Mouse (Mus musculus) hindbrain, embryonic 13.5 days (tissue): ENCODE data around the gene Tenm3. TPM values are rescaled to one million over a fixed set of nuclear protein-coding genes. Genes with fewer than 3 reads are reported as not detected.
A peak's percentile ranks its signal among the peaks of the same experiment; 100 is the strongest.

ENCODE experiments used
- ATAC-seq: fragments of 200-750 bp; cut with Nextera tagmentation; 2 replicates; pipeline ENCODE4 v1.8.0; 2017; ENCODE audit warnings: moderate TSS enrichment; ENCODE audit not compliant: low FRiP score
- H3K27ac ChIP-seq: fragments of 300-500 bp; sonication (generic); 2 replicates; pipeline ENCODE4 v1.5.1; 2015; ENCODE audit warnings: inconsistent platforms, mild to moderate bottlenecking, moderate library complexity
- H3K27me3 ChIP-seq: fragments of 300-500 bp; sonication (generic); 2 replicates; pipeline ENCODE4 v1.6.1; 2015; ENCODE audit warnings: mild to moderate bottlenecking, inconsistent platforms
- H3K36me3 ChIP-seq: fragments of 300-500 bp; sonication (generic); 2 replicates; pipeline ENCODE4 v1.6.1; 2015; ENCODE audit warnings: mild to moderate bottlenecking, inconsistent platforms
- H3K4me1 ChIP-seq: fragments of 300-500 bp; sonication (generic); replicated peaks from 2 replicates; pipeline ENCODE4 v1.6.1; 2015; ENCODE audit warnings: inconsistent platforms
- H3K4me2 ChIP-seq: fragments of 300-500 bp; sonication (generic); 2 replicates; pipeline ENCODE4 v1.6.1; 2015; ENCODE audit warnings: inconsistent platforms, mild to moderate bottlenecking, moderate library complexity
- H3K4me3 ChIP-seq: fragments of 300-500 bp; sonication (generic); 2 replicates; pipeline ENCODE4 v1.5.1; 2015; ENCODE audit warnings: mild to moderate bottlenecking, inconsistent platforms
- H3K9ac ChIP-seq: fragments of 300-500 bp; sonication (generic); 2 replicates; pipeline ENCODE4 v1.6.1; 2015; ENCODE audit warnings: mild to moderate bottlenecking, inconsistent platforms
- H3K9me3 ChIP-seq: fragments of 300-500 bp; sonication (generic); 2 replicates; pipeline ENCODE4 v1.6.1; 2016; ENCODE audit warnings: inconsistent platforms
- WGBS: fragments of 180-500 bp; shearing (Covaris S2); methylation state at CpG from one replicate; pipeline ENCODE4 v1.1.7; 2015; 5-methylcytosine and 5-hydroxymethylcytosine counted together
- polyA plus RNA-seq: library from polyadenylated mRNA; unstranded; fragments of >200 nt; fragmentation: Nextera tagmentation; extraction: Ambion mirVana; gene quantifications from 2 replicates; pipeline ENCODE4 v1.2.1, GENCODE M21; 2015

Gene Tenm3
- polyA plus RNA-seq, 1 experiment from 2014 or later = 35.7 TPM

DNA sequence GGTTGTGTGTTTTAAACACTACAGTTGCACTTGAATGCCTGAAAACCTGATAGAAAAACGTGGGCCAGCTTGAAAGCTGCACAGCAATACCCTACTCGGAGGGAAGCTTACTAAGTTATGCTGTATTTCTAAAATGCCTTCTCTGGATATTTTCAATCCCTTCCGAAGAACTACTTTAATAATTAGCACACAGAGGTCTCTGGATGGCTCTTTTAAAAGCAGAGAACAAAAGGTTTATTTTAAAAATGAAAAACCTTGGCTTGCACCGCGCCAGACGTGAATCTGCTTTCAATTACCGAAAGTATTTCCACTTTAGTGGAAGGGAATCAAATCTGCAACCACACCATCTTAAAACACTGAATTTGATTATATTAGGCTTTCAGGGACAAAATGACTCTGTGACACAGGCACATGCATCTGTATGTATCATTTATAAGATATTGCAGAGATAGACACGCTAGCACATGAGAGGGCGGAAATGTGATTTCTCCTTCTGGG is 289.9 kb downstream of the Tenm3 start:
- peak overlapping the region; percentile 78 for H3K4me3 ChIP-seq
- WGBS = 0% methylated on average over 9 of the region's 9 CpGs
- no peaks in the 10 kb centered on the region for H3K36me3 ChIP-seq
- H3K27me3 ChIP-seq = no peaks in the 10 kb centered on the region
- no peaks in the 10 kb centered on the region for H3K9me3 ChIP-seq
- peaks cover 26% of the 10 kb centered on the region for H3K4me1 ChIP-seq
- H3K9ac ChIP-seq = peak overlapping the region; percentile 87
- H3K4me2 ChIP-seq = peak overlapping the region; percentile 82
- peak overlapping the region; percentile 55 for H3K27ac ChIP-seq
- no peak for ATAC-seq

DNA sequence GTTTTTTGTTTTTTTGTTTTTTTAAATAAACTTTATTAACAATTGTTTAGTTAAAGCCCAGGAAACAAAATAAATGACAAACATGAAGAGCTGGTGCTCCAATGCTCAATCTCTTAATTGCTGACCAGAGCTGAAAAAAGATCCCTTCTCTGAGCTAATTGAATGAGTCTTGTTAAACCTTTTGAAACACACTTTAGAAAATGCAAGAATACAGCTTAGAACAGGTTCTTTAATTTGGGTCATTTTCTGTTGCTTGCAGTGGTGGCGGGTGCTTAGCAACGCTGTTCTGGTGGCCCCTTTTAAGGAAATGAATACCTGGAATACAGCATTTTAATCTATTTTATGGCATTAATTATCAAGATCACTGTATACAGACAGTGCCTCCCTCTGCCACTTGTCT is 291.4 kb downstream of the Tenm3 start:
- Histone ChIP-seq H3K9ac (no peak overlapping the region), H3K4me3 (no peak overlapping the region), H3K9me3 (no peaks in the 10 kb centered on the region), H3K4me2 (peak overlapping the region; percentile 20), H3K27ac (no peak overlapping the region), H3K27me3 (no peaks in the 10 kb centered on the region), H3K4me1 (peaks cover 23% of the 10 kb centered on the region), H3K36me3 (no peaks in the 10 kb centered on the region)
- WGBS = 49% methylated on average over 2 of the region's 2 CpGs
- ATAC-seq = no peak

DNA sequence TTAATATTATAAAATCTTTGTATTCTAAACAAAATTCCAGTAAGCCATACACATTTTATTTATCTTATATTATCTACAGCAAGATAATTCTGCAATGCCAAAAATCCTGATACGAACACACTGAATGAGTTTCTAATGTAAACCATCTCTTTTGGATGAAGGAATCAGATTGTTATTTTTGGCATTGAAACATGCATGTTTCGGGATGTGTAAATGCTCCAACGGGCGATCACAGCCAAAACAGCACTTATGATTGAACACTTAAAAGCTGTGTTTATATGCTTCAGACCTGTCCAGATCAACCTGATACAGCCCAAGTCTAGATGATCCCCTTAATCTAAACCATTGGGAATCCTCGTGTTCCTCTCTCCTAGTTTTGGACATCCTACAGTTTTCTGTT is 292.4 kb downstream of the Tenm3 start:
- Histone ChIP-seq H3K9ac (no peak overlapping the region), H3K27ac (no peak overlapping the region), H3K4me1 (peaks cover 20% of the 10 kb centered on the region), H3K36me3 (no peaks in the 10 kb centered on the region), H3K27me3 (no peaks in the 10 kb centered on the region), H3K4me2 (no peak overlapping the region), H3K9me3 (no peaks in the 10 kb centered on the region), H3K4me3 (no peak overlapping the region)
- WGBS = 78% methylated on average over 5 of the region's 5 CpGs
- no peak for ATAC-seq

DNA sequence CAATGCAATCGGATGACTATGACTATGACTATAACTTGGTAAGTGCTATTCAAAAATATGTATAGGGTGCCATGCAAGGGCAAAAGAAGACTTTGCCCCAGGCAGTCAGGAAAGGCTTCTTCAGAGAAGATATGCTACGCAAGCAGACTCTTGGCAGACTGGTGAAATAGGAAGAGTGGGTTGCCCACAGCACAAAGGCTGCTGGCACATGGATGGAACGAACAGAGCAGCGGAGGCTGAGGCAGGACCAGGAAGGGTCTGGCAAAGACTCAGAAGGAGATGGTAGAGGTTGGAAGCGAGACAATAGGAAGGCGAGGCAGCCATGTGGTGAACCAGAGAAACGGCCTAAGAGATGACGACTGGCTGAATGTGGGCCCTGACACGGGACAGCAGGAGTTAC is 294.8 kb downstream of the Tenm3 start:
- ATAC-seq = no peak
- H3K4me2 ChIP-seq = no peak overlapping the region
- H3K4me1 ChIP-seq = peaks cover 23% of the 10 kb centered on the region
- H3K27ac ChIP-seq = no peak overlapping the region
- no peak overlapping the region for H3K9ac ChIP-seq
- no peaks in the 10 kb centered on the region for H3K27me3 ChIP-seq
- no peak overlapping the region for H3K4me3 ChIP-seq
- H3K9me3 ChIP-seq = no peaks in the 10 kb centered on the region
- H3K36me3 ChIP-seq = no peaks in the 10 kb centered on the region
- 90% methylated on average over 9 of the region's 9 CpGs for WGBS

DNA sequence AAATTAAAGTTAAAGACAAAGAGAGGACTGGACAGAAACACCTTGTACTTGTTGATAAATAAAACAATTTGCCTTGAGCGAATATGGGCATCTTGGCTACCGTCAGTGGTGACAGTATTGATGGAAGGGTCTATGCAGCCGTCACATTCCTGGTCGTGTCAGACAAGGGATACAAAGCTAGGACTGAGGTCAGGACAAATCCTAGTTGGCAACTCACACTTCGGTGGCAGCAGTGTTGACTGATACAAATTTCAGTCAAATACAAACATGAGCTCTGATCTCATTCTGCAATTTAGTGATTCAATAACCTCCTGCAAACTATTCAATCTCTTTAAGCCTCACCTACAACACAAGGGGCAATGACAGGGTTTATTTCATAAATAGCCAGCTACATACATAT is 298.1 kb downstream of the Tenm3 start:
- no peak overlapping the region for H3K27ac ChIP-seq
- no peak overlapping the region for H3K9ac ChIP-seq
- 69% methylated on average over 5 of the region's 5 CpGs for WGBS
- no peak overlapping the region for H3K4me3 ChIP-seq
- no peaks in the 10 kb centered on the region for H3K9me3 ChIP-seq
- H3K4me2 ChIP-seq = no peak overlapping the region
- peaks cover 31% of the 10 kb centered on the region for H3K4me1 ChIP-seq
- H3K36me3 ChIP-seq = no peaks in the 10 kb centered on the region
- no peaks in the 10 kb centered on the region for H3K27me3 ChIP-seq
- no peak for ATAC-seq

DNA sequence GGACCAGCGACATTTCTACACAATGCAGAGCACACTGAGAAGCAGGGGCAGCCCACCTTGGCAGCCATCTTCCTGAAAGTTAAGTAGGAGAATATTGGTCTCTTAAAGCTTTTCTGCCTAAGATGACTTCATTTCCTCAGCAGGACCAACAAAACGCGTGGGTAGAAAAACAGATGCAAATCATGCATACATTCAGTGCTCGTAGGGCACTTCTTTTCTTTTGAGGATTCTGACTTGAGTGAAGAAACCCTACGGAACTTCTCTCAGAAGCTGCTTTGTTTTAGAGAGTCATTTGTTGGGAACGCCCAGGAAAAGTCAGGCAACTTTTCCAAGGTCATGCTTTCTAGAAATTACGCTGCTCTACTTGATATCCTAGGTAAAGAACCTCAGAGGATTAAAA is 298.9 kb downstream of the Tenm3 start:
- Histone ChIP-seq H3K36me3 (no peaks in the 10 kb centered on the region), H3K9me3 (no peaks in the 10 kb centered on the region), H3K27ac (no peak overlapping the region), H3K9ac (no peak overlapping the region), H3K27me3 (no peaks in the 10 kb centered on the region), H3K4me1 (peaks cover 27% of the 10 kb centered on the region), H3K4me3 (no peak overlapping the region), H3K4me2 (no peak overlapping the region)
- no peak for ATAC-seq
- WGBS = 53% methylated on average over 7 of the region's 7 CpGs

DNA sequence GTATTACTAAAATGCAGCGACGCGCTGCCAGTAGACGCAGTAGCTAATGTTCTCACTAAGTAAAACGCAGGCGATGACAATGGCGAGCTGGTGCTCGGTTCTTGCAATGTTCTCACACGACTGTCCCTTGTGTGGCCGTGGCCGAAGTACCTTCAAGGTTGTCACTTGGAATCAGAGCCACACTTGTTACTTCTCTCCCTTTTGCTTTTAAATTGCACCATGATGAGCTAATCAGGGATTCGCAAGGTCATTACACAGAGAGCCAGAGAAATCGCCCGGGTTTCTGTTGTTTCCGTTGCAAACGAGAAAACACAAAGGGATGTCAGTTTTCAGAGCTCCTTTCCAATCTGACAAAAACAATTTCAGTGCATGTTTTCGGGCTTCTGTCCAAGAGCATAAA is 301.6 kb downstream of the Tenm3 start:
- Histone ChIP-seq H3K4me2 (no peak overlapping the region), H3K27me3 (no peaks in the 10 kb centered on the region), H3K9ac (no peak overlapping the region), H3K27ac (0 out of 2 replicates have a peak overlapping the region, but pooled peaks have one; percentile 10), H3K4me3 (no peak overlapping the region), H3K4me1 (peaks cover 24% of the 10 kb centered on the region), H3K9me3 (no peaks in the 10 kb centered on the region), H3K36me3 (no peaks in the 10 kb centered on the region)
- WGBS = 65% methylated on average over 17 of the region's 17 CpGs
- ATAC-seq = no peak

DNA sequence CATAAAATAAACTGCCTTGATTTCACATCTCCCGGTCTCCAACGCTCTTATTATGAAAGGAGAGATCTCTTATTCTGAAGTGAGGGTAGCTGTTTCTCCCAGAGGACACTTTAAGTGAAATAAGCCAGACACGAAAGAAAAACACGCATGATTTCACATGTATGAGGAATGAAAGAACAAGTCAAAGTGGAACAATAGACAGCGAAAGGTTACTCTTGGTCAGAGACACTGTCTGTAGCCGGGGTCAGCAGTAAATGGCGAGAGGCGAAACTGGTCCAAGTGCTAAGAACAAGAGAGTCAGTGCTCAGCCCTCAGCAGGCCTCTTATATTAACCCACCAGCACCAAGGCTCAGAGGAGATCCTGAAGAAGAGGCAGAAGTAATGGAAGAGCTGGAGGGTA is 302.9 kb downstream of the Tenm3 start:
- Histone ChIP-seq H3K4me1 (peaks cover 24% of the 10 kb centered on the region), H3K9me3 (no peaks in the 10 kb centered on the region), H3K4me2 (no peak overlapping the region), H3K36me3 (no peaks in the 10 kb centered on the region), H3K9ac (no peak overlapping the region), H3K27ac (no peak overlapping the region), H3K27me3 (no peaks in the 10 kb centered on the region), H3K4me3 (no peak overlapping the region)
- 16% methylated on average over 8 of the region's 8 CpGs for WGBS
- no peak for ATAC-seq

DNA sequence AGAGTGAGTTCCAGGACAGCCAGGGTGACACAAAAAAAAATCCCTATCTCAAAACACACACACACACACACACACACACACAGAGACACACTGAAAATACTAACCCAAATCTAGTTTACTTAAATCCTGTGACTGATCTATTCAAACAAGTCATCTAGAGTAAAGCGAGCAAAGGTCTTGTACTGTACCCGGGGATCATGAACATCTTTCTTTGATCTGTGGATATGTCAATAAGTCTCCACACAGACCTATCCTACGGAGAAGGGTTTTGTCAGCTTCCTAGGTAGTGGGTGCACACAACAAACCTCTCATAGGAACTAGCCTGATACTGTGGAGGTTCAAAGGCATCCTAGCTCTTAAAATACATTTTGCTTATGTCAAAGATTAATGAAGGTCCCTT is 307.9 kb downstream of the Tenm3 start:
- no peak for ATAC-seq
- Histone ChIP-seq H3K4me3 (no peak overlapping the region), H3K36me3 (no peaks in the 10 kb centered on the region), H3K4me2 (no peak overlapping the region), H3K4me1 (peaks cover 5% of the 10 kb centered on the region), H3K27ac (no peak overlapping the region), H3K9me3 (no peaks in the 10 kb centered on the region), H3K27me3 (no peaks in the 10 kb centered on the region), H3K9ac (no peak overlapping the region)
- 90% methylated on average over 3 of the region's 3 CpGs for WGBS

DNA sequence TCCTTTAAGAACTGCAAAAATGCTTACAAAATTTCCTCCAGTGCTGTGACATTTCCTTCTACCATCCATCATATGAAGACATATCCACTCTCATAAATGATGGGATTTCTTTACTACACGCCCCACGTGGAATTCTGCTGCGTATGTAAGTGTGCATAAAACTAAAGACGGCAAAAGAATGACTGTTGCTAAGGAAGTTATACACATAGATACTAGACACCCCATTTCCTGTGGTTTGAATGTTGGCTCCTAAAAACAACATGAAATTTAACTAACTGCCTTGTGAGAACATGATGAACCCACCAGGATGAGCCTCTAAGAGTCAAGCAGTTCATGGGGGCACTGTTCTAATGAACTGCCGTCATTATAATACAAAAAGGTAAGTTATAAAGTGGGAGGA is 312.0 kb downstream of the Tenm3 start:
- Histone ChIP-seq H3K9me3 (no peaks in the 10 kb centered on the region), H3K27ac (no peak overlapping the region), H3K27me3 (no peaks in the 10 kb centered on the region), H3K4me1 (no peaks in the 10 kb centered on the region), H3K4me3 (no peak overlapping the region), H3K9ac (no peak overlapping the region), H3K4me2 (no peak overlapping the region), H3K36me3 (no peaks in the 10 kb centered on the region)
- no peak for ATAC-seq
- WGBS = 86% methylated on average over 5 of the region's 5 CpGs

DNA sequence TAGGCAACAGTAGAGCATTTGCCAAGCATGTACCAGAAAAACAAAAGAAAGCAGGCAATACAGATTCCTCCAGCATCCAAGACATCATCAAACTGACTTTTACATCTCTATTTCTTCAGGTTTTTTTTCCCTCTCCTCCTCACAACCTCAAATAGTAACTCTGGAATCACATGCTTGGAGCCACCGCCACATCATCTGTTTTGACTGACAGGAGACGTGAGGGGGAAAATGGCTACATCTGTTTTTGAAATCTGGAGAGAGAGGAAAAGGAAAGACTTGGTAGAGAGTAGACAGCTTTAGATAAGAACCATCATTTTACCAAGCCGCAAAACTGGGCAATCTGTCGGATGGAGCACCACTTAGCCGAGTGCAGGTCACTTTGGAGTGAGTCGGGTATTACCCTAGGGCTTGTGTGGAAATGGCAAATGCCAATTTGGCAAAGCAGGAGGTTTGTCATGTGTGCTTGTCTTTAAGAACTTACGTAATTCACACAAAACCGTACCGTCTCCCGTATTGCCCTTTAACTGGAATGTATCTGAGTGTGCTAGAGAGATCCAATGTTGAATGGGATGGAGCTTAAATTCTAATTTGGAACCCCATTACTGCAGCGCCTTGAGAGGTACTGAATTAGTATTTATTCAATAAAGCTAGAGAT is 312.7 kb downstream of the Tenm3 start:
- H3K27me3 ChIP-seq = no peaks in the 10 kb centered on the region
- H3K27ac ChIP-seq = no peak overlapping the region
- no peaks in the 10 kb centered on the region for H3K9me3 ChIP-seq
- ATAC-seq = no peak
- H3K36me3 ChIP-seq = no peaks in the 10 kb centered on the region
- no peak overlapping the region for H3K4me2 ChIP-seq
- no peak overlapping the region for H3K9ac ChIP-seq
- H3K4me1 ChIP-seq = no peaks in the 10 kb centered on the region
- H3K4me3 ChIP-seq = no peak overlapping the region
- WGBS = 96% methylated on average over 11 of the region's 11 CpGs

DNA sequence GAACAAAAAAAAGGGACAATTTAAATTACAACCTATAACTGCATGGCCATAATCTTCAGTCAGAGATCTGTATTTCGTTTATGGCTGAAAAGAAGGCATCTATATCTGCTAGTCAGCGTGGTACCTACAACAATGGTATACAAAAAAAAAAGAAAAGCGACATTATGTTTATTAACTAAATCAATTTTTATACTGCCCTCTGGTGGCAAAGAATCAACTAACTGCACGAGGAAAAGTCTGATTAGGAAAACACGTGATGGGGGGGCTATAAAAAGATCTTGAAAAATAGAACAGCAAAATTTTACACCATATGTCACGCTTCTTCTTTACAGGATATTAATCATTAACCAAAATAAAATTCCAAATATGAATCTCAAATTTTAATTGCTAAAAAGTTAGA is 316.3 kb downstream of the Tenm3 start:
- H3K4me1 ChIP-seq = no peaks in the 10 kb centered on the region
- 30% methylated on average over 6 of the region's 6 CpGs for WGBS

DNA sequence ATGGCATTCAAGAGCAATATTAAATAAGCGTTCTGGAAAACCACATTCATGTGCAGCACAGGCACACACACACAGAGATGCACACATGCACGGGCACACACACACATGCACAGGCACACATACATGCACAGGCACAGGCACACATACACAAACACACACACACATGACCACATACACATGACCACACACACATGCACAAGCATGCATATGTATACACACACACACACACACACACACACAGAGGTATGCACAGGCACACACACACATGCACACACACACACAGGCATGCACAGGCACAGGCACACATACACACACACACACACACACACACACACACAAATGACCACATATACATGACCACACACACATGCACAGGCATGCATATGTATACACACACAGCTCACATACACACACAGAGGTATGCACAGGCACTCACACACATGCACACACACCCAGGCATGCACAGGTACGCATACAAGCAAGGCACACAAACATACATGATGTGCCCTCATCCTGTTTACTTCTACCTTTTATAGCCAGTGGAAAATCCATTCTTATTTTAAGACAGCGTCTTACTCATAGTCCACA is 321.1 kb downstream of the Tenm3 start:
- Histone ChIP-seq H3K9ac (no peak overlapping the region), H3K27ac (no peak overlapping the region; the same call in 1 of the 2 replicates), H3K4me3 (no peak overlapping the region), H3K27me3 (no peaks in the 10 kb centered on the region), H3K4me2 (no peak overlapping the region), H3K9me3 (no peaks in the 10 kb centered on the region), H3K4me1 (no peaks in the 10 kb centered on the region), H3K36me3 (no peaks in the 10 kb centered on the region)
- 89% methylated on average over 4 of the region's 4 CpGs for whole genome bisulfite sequencing
- peak; percentile 46; the same call in 1 of the 2 replicates for ATAC-seq

More for the DNA sequence above, 316.3 kb downstream of the Tenm3 start:
- Histone ChIP-seq H3K4me3 (no peak overlapping the region), H3K27ac (no peak overlapping the region), H3K4me2 (no peak overlapping the region), H3K27me3 (no peaks in the 10 kb centered on the region), H3K9ac (no peak overlapping the region), H3K36me3 (no peaks in the 10 kb centered on the region), H3K9me3 (no peaks in the 10 kb centered on the region)
- no peak for ATAC-seq
